Comparison of ENCODE assay signal across 15 mouse cellular contexts in genomic region chr7:28647016-28647415, GRCm38 (mm10). TPM values are rescaled to one million over a fixed set of nuclear protein-coding genes. Genes with fewer than 3 reads are reported as not detected.
DNase-seq lines count a peak whose midpoint lies in the region; ATAC-seq and TF ChIP-seq lines count a peak whose summit lies in the region.
"Had no signal": no experiment of that assay in that cellular context is flagged by ENCODE, and none has a peak within 500 bp of the region (broad histone marks: within the 10 kb centered on the region; RNA-seq: fewer than 3 reads in every experiment).

No protein-coding gene starts in this region.

- H3K27me3 ChIP-seq in kidney, postnatal 0 days (ENCODE audit: insufficient read depth, low read length) = no peaks in the 10 kb centered on the region
- H3K27me3 ChIP-seq in E14TG2a.4 (ENCODE audit: insufficient read depth, low read length) = no peaks in the 10 kb centered on the region
- H3K27me3 ChIP-seq: hindbrain, embryonic 12.5 days; limb, embryonic 15.5 days had no signal

- intact Hi-C loops in left cerebral cortex, postnatal 36 days (cut with DNase I) = no loop called here

- H3K27ac ChIP-seq in kidney, postnatal 0 days = no peak overlapping the region
- H3K27ac ChIP-seq: hindbrain, embryonic 12.5 days; limb, embryonic 15.5 days had no signal

- no peak overlapping the region for H3K4me3 ChIP-seq in kidney, postnatal 0 days (replicated peaks; ENCODE audit: low read depth, low read length)
- H3K4me3 ChIP-seq in E14TG2a.4 (replicated peaks; ENCODE audit: low read length) = no peak overlapping the region
- H3K4me3 ChIP-seq: hindbrain, embryonic 12.5 days; limb, embryonic 15.5 days had no signal

- WGBS in kidney, postnatal 0 days = 43% methylated on average over 7 of the region's 7 CpGs

- no peaks in the 10 kb centered on the region for H3K36me3 ChIP-seq in kidney, postnatal 0 days (ENCODE audit: insufficient read depth, low read length)
- no peaks in the 10 kb centered on the region for H3K36me3 ChIP-seq in E14TG2a.4 (ENCODE audit: insufficient read depth, low read length)
- H3K36me3 ChIP-seq: hindbrain, embryonic 12.5 days; limb, embryonic 15.5 days had no signal

- ATAC-seq in kidney, postnatal 0 days (replicated peaks; ENCODE audit: low FRiP score, low read depth) = no peak
- peak; percentile 45 for ATAC-seq in common myeloid progenitor, adult 5-6 weeks (replicated peaks; ENCODE audit: low read depth, poor library complexity, severe bottlenecking)

- H3K4me2 ChIP-seq in kidney, postnatal 0 days (ENCODE audit: low read length) = no peak overlapping the region
- H3K4me2 ChIP-seq: hindbrain, embryonic 12.5 days; limb, embryonic 15.5 days had no signal

- no peak overlapping the region for H3K9ac ChIP-seq in kidney, postnatal 0 days (ENCODE audit: low read depth, low read length)
- H3K9ac ChIP-seq: hindbrain, embryonic 12.5 days; limb, embryonic 15.5 days had no signal

- H3K9me3 ChIP-seq in kidney, postnatal 0 days (replicated peaks; ENCODE audit: low read length) = no peaks in the 10 kb centered on the region
- peaks cover 3% of the 10 kb centered on the region; the same call in 1 of the 2 replicates for H3K9me3 ChIP-seq in E14TG2a.4 (ENCODE audit: low read length)
- H3K9me3 ChIP-seq: limb, embryonic 15.5 days had no signal

- TF ChIP-seq CTCF in kidney, postnatal 0 days (IDR thresholded peaks at IDR 0.05; ENCODE audit: low read depth) = peak; percentile 53; the same call in 1 of the 2 replicates
- peak; percentile 18; the same call in 1 of the 2 replicates for TF ChIP-seq CTCF in E14TG2a.4 (conservative IDR thresholded peaks at IDR 0.05; ENCODE audit: low read length)

- no peaks in the 10 kb centered on the region for H3K4me1 ChIP-seq in kidney, postnatal 0 days (replicated peaks; ENCODE audit: insufficient read depth, low read length)
- peaks cover 35% of the 10 kb centered on the region for H3K4me1 ChIP-seq in E14TG2a.4 (replicated peaks; ENCODE audit: low read depth, low read length)
- H3K4me1 ChIP-seq: hindbrain, embryonic 12.5 days; limb, embryonic 15.5 days had no signal

- DNase-seq in kidney, postnatal 0 days (ENCODE audit: low spot score) = peak; percentile 28
- DNase-seq in kidney, adult 9 months = no peak
- peak; percentile 41 for DNase-seq in thymus, postnatal 0 days (ENCODE audit: low spot score)
- no peak for DNase-seq in right cerebral cortex, postnatal 14 days
- no peak for DNase-seq in frontal cortex, postnatal 10 days (ENCODE audit: low spot score in 2 of 2)
- no peak for DNase-seq in left cerebral cortex, postnatal 36 days (ENCODE audit: low spot score in 2 of 2)
- DNase-seq: kidney, postnatal 10 days; layer of hippocampus, postnatal 36 days; lung, postnatal 4 days had no signal

RNA-seq across cellular contexts. Expression of gene Acp7, which starts 15.9 kb away (rescaled TPM):
- not detected in 2 replicates for polyA plus RNA-seq in kidney, postnatal 0 days (2015; fragmentation: Nextera tagmentation; extraction: Ambion mirVana)
- not detected in 2 replicates for total RNA-seq in common myeloid progenitor, adult 5-6 weeks (2017)
- polyA plus RNA-seq in thymus, postnatal 0 days (2015; fragmentation: Nextera tagmentation; extraction: Ambion mirVana) = 0.06 and 0.07 TPM in 2 replicates
- total RNA-seq in left cerebral cortex, postnatal 36 days (2021) = 1 to 10 TPM in 1 of 2 experiments, under 1 TPM in 1; 0.99 to 1.5 TPM
- total RNA-seq: gastrocnemius, adult 8-10 months had no signal
- polyA plus RNA-seq: forebrain, embryonic 11.5 days; hindbrain, embryonic 12.5 days had no signal

RNA-seq across cellular contexts. Expression of gene Fbxo27, which starts 45.6 kb away (rescaled TPM):
- polyA plus RNA-seq in kidney, postnatal 0 days (2015; fragmentation: Nextera tagmentation; extraction: Ambion mirVana) = 3.9 and 4.1 TPM in 2 replicates
- total RNA-seq in common myeloid progenitor, adult 5-6 weeks (2017) = not detected in 2 replicates
- polyA plus RNA-seq in thymus, postnatal 0 days (2015; fragmentation: Nextera tagmentation; extraction: Ambion mirVana) = 15.7 and 16.3 TPM in 2 replicates
- 10 to 100 TPM; 23.3 to 25.0 TPM for total RNA-seq in left cerebral cortex, postnatal 36 days (2021)

RNA-seq across cellular contexts. Expression of gene Pak4, which starts 49.0 kb away (rescaled TPM):
- polyA plus RNA-seq in kidney, postnatal 0 days (2015; fragmentation: Nextera tagmentation; extraction: Ambion mirVana) = 33.5 and 36.6 TPM in 2 replicates
- 5.9 and 7.5 TPM in 2 replicates for total RNA-seq in common myeloid progenitor, adult 5-6 weeks (2017)
- polyA plus RNA-seq in thymus, postnatal 0 days (2015; fragmentation: Nextera tagmentation; extraction: Ambion mirVana) = 15.4 and 20.3 TPM in 2 replicates
- 10 to 100 TPM in 1 of 2 experiments, 1 to 10 TPM in 1; 9.0 to 10.4 TPM for total RNA-seq in left cerebral cortex, postnatal 36 days (2021)

RNA-seq across cellular contexts. Expression of gene Samd4b, which starts 49.1 kb away (rescaled TPM):
- polyA plus RNA-seq in kidney, postnatal 0 days (2015; fragmentation: Nextera tagmentation; extraction: Ambion mirVana) = 18.4 and 19.5 TPM in 2 replicates
- 4.6 and 5.4 TPM in 2 replicates for total RNA-seq in common myeloid progenitor, adult 5-6 weeks (2017)
- 10.5 and 10.9 TPM in 2 replicates for polyA plus RNA-seq in thymus, postnatal 0 days (2015; fragmentation: Nextera tagmentation; extraction: Ambion mirVana)
- 10 to 100 TPM; 68.7 to 68.8 TPM for total RNA-seq in left cerebral cortex, postnatal 36 days (2021)

Comparison
In these comparisons a context has a peak if more than half of its experiments do, and no peak if none do; other contexts are left out.
1. DNase-seq: peak in kidney, postnatal 0 days (single experiment) and thymus, postnatal 0 days (single experiment); none in kidney, adult 9 months (single experiment), right cerebral cortex, postnatal 14 days (single experiment), frontal cortex, postnatal 10 days (0 of 2) and left cerebral cortex, postnatal 36 days (0 of 2).
2. RNA of gene Fbxo27, which starts 45.6 kb away (total RNA-seq): 23.3 to 25.0 TPM in left cerebral cortex, postnatal 36 days; not detected in common myeloid progenitor, adult 5-6 weeks; every median in the first group is over 10 times any median in the second.